Mouse (Mus musculus): ENCODE data around the gene Olfr835. TPM values are rescaled to one million over a fixed set of nuclear protein-coding genes. Genes with fewer than 3 reads are reported as not detected.

Olfr835 gene
- not detected for total RNA-seq (2023)

DNA sequence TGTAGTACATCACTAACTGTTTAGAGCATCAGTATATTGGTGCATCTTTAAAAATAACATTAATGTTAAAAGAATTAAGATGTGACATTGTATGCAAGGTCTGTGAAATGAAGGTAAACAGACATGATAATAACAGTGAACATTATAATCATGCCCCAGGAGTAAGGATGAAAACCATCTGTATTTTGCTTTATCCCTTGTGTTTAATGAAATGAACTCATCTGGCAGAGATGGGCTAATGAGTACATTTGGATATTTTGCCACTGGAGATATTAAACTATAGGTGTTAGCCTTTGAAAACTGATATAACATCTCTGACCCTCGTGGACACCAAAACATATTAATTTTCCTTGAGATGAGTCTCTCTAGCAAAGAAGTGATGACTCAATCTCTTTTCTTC lies at the start of gene Olfr835:
Gene Olfr835 (plus strand): TSS at position 301 of the 400 bp plus-strand sequence.

DNA sequence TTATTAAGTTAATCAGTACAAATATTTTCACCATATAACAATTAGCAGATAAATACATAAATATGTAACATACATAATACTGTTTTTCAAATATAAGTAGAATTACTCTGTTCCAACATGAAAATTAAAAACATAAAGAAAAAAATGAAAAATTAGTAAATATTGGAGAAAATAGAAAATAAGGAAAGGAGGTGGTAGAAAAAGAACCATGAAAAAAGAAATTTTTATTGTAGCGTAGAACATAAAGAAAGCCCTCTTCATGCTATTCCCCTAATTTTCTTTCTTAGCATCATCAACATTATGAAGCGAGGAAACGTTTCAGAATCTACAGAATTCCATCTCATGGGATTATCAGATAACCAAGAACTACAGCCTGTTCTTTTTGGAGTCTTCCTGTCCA lies 44.8 kb upstream of the Olfr835 start, which contains the start of gene Olfr834:
Gene Olfr834 (plus strand): TSS at position 301 of the 400 bp plus-strand sequence.

Other genes with a start within 250 kb of the Olfr835 start
- not detected for gene Olfr828, start 213.2 kb upstream of the Olfr835 start, total RNA-seq (2023)
- gene Olfr829, start 177.8 kb upstream of the Olfr835 start, total RNA-seq (2023) = not detected
- not detected for gene Olfr830, start 158.0 kb upstream of the Olfr835 start, total RNA-seq (2023)
- not detected for gene Olfr832, start 95.6 kb upstream of the Olfr835 start, total RNA-seq (2023)
- gene Olfr834, start 44.7 kb upstream of the Olfr835 start, total RNA-seq (2023) = not detected
- gene Olfr836, start 87.6 kb downstream of the Olfr835 start, total RNA-seq (2023) = not detected
- gene Olfr837, start 103.6 kb downstream of the Olfr835 start, total RNA-seq (2023) = not detected
- gene Olfr839-ps1, start 144.6 kb downstream of the Olfr835 start, total RNA-seq (2023) = not detected
- not detected for gene Olfr843, start 219.3 kb downstream of the Olfr835 start, total RNA-seq (2023)

Measured in B cell, adult 67 days (primary cell).